Mouse (Mus musculus): ENCODE data around the gene Zfp712. TPM values are rescaled to one million over a fixed set of nuclear protein-coding genes. Genes with fewer than 3 reads are reported as not detected.

Zfp712 gene
- 10 to 100 TPM in 1 of 2 experiments, 1 to 10 TPM in 1; 5.9 to 13.6 TPM for polyA plus RNA-seq (2017; shearing (Covaris generic))

DNA sequence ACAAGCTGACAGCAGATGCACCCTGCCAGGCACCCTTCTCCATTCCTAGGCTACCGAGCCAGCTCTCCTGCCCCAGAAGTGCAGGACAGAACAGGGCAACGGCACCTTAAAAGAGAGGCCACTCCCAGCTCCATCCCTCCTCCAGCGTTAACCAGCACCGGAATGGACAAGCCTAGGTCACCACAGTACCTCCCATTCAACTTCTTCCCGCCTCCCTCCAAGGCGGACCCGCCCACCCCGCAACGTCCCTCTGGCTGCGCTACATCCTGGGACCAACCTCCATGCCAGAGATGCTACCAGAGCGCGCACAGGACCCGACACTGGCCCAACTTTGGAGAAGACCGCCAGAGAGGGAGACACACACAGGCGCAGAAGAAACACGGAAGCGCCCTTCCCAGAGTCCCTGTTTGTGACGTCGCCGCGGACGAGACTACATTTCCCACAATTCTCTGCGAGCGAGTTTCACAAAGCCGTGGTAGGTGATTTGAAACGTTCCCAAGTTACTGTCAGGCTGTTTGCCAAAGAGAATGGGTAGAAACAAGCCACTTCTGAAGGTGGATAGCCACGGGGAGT, at the start of gene Zfp712:
TSS of gene Zfp712 (minus strand) at position 385 of the 573 bp plus-strand sequence.

DNA sequence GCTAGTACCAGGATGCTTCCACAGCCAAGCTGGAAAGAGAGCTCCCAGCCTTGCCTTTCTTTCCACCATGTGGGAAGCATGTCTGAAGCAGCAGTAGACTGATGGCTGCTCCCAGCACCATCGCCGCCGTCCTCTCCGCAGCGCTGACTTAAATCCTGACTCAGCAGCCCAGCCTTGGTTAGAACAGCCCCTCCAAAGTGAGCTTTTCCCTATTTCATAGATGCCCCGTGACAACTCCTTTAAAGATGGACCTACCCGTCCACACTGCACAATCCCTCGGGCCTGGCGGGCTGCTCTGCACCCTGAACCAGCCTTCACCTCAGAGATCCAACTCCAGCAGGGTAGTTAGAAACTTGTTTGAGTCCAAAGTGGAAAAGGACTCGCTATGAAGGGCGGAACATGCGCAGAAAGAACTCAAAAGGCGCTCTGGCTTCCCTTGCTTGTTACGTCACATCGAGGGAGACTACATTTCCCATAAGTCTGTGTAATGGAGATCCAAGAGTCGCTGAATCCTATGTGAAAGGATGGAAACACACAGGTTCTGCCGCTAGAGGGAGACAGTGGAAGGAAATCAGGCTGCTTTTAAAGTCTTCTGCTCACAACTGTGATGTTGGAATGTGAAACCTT, 47.3 kb upstream of the Zfp712 start, which contains the start of gene Gm28557:
TSS of gene Gm28557 (minus strand) at position 411 of the 627 bp plus-strand sequence.

DNA sequence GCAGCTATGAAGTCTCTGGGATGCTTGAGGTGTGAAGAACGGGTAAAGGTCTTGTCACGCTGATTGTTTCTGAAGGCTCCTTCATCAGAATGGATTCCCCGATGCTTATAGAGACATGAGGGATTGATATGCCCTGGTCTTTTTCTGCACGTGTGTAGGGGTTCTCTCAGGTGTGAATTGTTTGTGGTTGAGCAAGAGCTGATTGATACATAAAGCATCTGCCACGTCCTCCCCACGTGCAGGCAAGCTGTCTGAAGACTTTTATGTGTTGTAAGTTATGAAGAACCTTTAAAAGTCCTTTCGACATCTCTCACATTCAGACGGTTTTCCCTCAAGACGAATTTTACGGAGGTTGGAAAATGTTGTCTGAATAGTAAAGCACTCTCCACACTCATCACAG, 36.9 kb upstream of the Zfp712 start, which contains the start of gene Zfp708:
TSS of gene Zfp708 (minus strand) at position 101 of the 400 bp plus-strand sequence.

Other genes with a start within 250 kb of the Zfp712 start
- gene Gm10767, start 156.3 kb downstream of the Zfp712 start, polyA plus RNA-seq (2017; shearing (Covaris generic)) = 1 to 10 TPM; 1.1 to 3.3 TPM
- 1 to 10 TPM; 3.5 to 8.1 TPM for gene Zfp708, start 36.8 kb upstream of the Zfp712 start, polyA plus RNA-seq (2017; shearing (Covaris generic))
- gene Gm28557, start 47.4 kb upstream of the Zfp712 start, polyA plus RNA-seq (2017; shearing (Covaris generic)) = 1 to 10 TPM; 4.0 to 4.1 TPM
- gene Rslcan18, start 55.1 kb upstream of the Zfp712 start, polyA plus RNA-seq (2017; shearing (Covaris generic)) = under 1 TPM; 0.17 to 0.31 TPM
- 1 to 10 TPM in 1 of 2 experiments, not detected in 1; 4.1 TPM for gene Zfp759, start 60.5 kb upstream of the Zfp712 start, polyA plus RNA-seq (2017; shearing (Covaris generic))
- 10 to 100 TPM; 17.3 to 21.2 TPM for gene Rsl1, start 112.0 kb upstream of the Zfp712 start, polyA plus RNA-seq (2017; shearing (Covaris generic))
- 1 to 10 TPM; 3.1 to 5.3 TPM for gene Zfp455, start 133.3 kb upstream of the Zfp712 start, polyA plus RNA-seq (2017; shearing (Covaris generic))
- gene Zfp458, start 217.3 kb upstream of the Zfp712 start, polyA plus RNA-seq (2017; shearing (Covaris generic)) = 1 to 10 TPM; 1.3 to 3.5 TPM
- 1 to 10 TPM in 1 of 2 experiments, under 1 TPM in 1; 0.48 to 2.3 TPM for gene Zfp457, start 245.3 kb upstream of the Zfp712 start, polyA plus RNA-seq (2017; shearing (Covaris generic))